Mouse (Mus musculus) myocyte (in vitro differentiated cells): ENCODE data around the gene Zfp39.

Experiments used
- CEBPB ChIP-seq: IDR thresholded peaks from 2 replicates; pipeline ENCODE4 v1.6.1; 2011; ENCODE audit warnings: mild to moderate bottlenecking, moderate library complexity; ENCODE audit not compliant: poor library complexity, insufficient read depth, severe bottlenecking
- E2F4 ChIP-seq: IDR thresholded peaks from one replicate; pipeline ENCODE4 v1.6.1; 2011; ENCODE audit warnings: mild to moderate bottlenecking, control low read depth, moderate library complexity; ENCODE audit not compliant: insufficient read depth
- MAX ChIP-seq: IDR thresholded peaks from one replicate; pipeline ENCODE4 v1.6.1; 2011; ENCODE audit warnings: low read depth, mild to moderate bottlenecking, control low read depth
- MYOG ChIP-seq, 3 experiments: IDR thresholded peaks; one replicate each; pipeline ENCODE4 v1.6.1; 2011; ENCODE audit warnings: control low read depth in 2 of 3, low read depth in 2 of 3, mild to moderate bottlenecking in 2 of 3; ENCODE audit not compliant: insufficient read length in 2 of 3, control insufficient read depth in 1 of 3, insufficient read depth in 1 of 3
- POLR2A ChIP-seq: IDR thresholded peaks from one replicate; pipeline ENCODE4 v1.6.1; 2011; ENCODE audit warnings: low read depth, mild to moderate bottlenecking, control low read depth, moderate library complexity; ENCODE audit not compliant: insufficient read length
- REST ChIP-seq: IDR thresholded peaks from one replicate; pipeline ENCODE4 v1.6.1; 2011; ENCODE audit warnings: mild to moderate bottlenecking, control low read depth, moderate library complexity; ENCODE audit not compliant: insufficient read depth, insufficient read length
- TCF12 ChIP-seq: IDR thresholded peaks from one replicate; pipeline ENCODE4 v1.6.1; 2011; ENCODE audit warnings: mild to moderate bottlenecking, control low read depth; ENCODE audit not compliant: poor library complexity, insufficient read depth, severe bottlenecking
- TCF3 ChIP-seq: IDR thresholded peaks from one replicate; pipeline ENCODE4 v1.6.1; 2011; ENCODE audit warnings: low read depth, control low read depth; ENCODE audit not compliant: insufficient read length
- USF1 ChIP-seq: IDR thresholded peaks from one replicate; pipeline ENCODE4 v1.6.1; 2011; ENCODE audit warnings: low read depth, mild to moderate bottlenecking, control low read depth, moderate library complexity

- TF ChIP-seq MAX (no peak), POLR2A (peak; percentile 82), USF1 (no peak), TCF12 (no peak), CEBPB (no peak), TCF3 (no peak), MYOG (IDR thresholded peaks at IDR 0.05; ENCODE audit: control insufficient read depth in 1 of 3, insufficient read depth in 1 of 3, insufficient read length in 2 of 3, low read depth in 2 of 3) (peak in 1 of 3 experiments; percentile 53), E2F4 (no peak), REST (no peak)
Measured at GRCm38 (mm10) chr11:58867039-58867953, 36.7 kb downstream of the Zfp39 start, which contains the start of gene 2810021J22Rik.
